Mouse (Mus musculus): Measurements from ENCODE around the gene Ifrd2. TPM values are rescaled to one million over a fixed set of nuclear protein-coding genes. Genes with fewer than 3 reads are reported as not detected.
A peak's percentile ranks its signal among the peaks of the same experiment; 100 is the strongest.

Ifrd2 gene
- polyA plus RNA-seq, 1 experiment from 2014 or later, result 59.7 TPM

DNA sequence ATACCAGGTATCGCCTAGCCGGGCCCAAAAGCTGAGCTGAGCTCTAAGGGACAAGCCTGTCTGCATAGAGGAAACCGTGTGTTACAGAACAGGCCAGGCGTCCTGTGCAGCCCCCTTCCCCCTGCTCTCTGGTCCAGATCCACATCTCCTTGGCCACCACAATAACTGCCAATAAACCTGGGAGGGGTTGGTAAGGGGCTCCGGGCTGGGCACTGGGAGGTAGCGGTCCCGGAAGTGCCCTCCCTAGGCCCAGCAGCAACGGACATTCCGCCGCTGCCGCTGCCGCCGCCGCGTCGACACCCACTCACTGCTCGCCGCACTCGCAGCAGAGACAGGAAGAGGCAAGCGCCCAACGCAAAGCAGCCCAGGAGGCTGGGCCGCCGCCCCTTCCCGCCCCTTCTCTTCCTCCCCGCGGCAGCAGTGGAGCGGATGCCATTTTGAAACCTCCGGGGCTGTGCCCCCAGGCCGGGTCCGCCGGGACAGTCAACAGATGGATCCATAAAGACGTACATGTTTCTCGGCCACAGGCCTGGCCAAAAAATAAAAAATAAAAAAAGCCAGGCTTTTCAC, 45.7 kb downstream of the Ifrd2 start:
- H3K36me3 ChIP-seq (replicated peaks), result peaks cover 33% of the 10 kb centered on the region
- WGBS, result 2% methylated on average over 33 of the region's 33 CpGs
- peak overlapping the region; percentile 96 for H3K27ac ChIP-seq (replicated peaks)
- H3K4me1 ChIP-seq, result peaks cover 94% of the 10 kb centered on the region
- no peaks in the 10 kb centered on the region for H3K27me3 ChIP-seq (replicated peaks; ENCODE audit: low read depth, poor library complexity, severe bottlenecking)
- peak; percentile 85 for DNase-seq (ENCODE audit: low spot score)
- H3K9me3 ChIP-seq, result no peaks in the 10 kb centered on the region
- peak overlapping the region; percentile 95 for H3K4me3 ChIP-seq

DNA sequence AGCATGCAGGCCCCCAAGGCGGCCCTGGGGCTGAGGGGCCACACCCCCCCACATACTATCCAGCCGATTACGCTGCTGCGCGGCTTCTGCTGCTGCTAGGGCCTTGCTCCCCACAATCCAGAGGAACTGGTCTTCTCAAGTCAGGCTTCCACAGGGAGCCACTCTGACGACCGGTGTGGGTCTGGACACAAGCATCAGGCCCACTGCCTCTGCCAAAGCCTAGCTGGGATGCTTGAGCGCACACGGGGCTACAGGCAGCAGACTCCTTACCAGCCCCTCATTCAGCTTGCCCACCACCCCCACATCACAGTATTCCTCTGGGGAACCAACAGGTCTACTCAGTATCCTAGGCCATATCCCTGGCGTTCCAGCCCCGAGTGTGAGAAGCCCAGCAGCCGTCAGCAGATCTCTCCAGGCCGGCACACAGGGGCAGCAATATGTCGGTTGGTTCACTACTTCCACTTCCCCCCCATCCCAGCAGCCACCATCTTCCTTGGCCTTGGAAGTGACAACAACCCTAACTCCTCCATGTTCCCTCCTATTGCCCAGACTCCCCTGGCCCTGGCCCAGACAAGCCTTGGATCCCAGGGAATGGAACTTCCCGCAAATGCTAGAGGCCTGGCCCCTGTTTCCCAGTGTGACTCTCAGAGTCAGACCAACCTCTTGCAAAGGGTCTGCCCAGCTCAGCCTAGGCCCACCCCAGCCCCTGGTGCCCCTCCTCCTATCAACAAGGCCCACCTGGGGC, 46.4 kb downstream of the Ifrd2 start:
- Histone ChIP-seq H3K4me3 (peak overlapping the region; percentile 95), H3K27ac (replicated peaks) (peak overlapping the region; percentile 96), H3K27me3 (replicated peaks; ENCODE audit: low read depth, poor library complexity, severe bottlenecking) (no peaks in the 10 kb centered on the region), H3K9me3 (no peaks in the 10 kb centered on the region), H3K36me3 (replicated peaks) (peaks cover 27% of the 10 kb centered on the region), H3K4me1 (peaks cover 88% of the 10 kb centered on the region)
- peak; percentile 49 for DNase-seq (ENCODE audit: low spot score)
- 3% methylated on average over 15 of the region's 15 CpGs for WGBS

DNA sequence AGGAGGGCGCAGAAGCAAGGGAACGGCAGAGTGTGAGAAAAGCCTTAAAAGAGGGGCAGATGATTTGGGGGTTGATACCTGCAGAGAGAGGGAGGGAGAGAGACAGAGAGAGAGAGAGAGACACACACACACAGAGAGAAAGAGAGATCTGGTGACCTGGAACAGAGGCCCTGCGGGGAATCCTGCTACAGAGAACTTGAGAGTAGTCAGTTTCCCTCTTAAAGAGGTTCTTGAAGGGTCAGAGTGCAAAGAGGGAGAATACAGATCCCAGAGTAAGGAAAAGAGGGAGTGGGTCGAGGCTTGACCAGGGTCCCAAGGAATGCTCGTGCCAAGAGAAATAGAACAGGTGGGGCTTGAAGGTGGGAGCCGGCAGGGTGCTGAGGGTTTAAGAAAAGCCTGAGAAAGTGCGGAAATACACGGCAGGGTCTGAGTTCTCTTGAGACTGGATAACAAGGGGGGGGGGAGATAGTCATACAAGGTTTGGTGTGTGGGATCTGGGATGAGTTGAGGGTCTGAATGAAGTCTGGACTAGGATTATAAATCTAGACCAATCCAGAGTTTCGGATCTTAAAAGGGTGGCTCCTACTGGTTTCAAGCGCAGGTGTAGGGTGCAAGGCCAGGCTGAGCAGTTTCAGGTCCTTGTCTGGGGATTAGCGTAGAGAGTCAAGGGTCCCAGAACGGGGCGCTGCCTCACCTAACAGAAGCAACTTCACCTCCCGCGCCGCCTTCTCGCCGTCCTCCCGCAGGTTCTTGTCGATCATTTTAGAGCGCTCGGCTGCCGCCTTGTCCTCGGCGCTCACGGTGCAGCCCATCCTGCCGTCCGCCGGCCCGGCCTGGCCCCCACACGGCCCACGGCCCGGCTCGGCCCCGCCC, 47.2 kb downstream of the Ifrd2 start:
- H3K27me3 ChIP-seq (replicated peaks; ENCODE audit: low read depth, poor library complexity, severe bottlenecking), result no peaks in the 10 kb centered on the region
- peaks cover 20% of the 10 kb centered on the region for H3K36me3 ChIP-seq (replicated peaks)
- DNase-seq (ENCODE audit: low spot score), result no peak
- peaks cover 82% of the 10 kb centered on the region for H3K4me1 ChIP-seq
- no peaks in the 10 kb centered on the region for H3K9me3 ChIP-seq
- 1% methylated on average over 35 of the region's 35 CpGs for WGBS
- peak overlapping the region; percentile 96 for H3K27ac ChIP-seq (replicated peaks)
- peak overlapping the region; percentile 95 for H3K4me3 ChIP-seq

DNA sequence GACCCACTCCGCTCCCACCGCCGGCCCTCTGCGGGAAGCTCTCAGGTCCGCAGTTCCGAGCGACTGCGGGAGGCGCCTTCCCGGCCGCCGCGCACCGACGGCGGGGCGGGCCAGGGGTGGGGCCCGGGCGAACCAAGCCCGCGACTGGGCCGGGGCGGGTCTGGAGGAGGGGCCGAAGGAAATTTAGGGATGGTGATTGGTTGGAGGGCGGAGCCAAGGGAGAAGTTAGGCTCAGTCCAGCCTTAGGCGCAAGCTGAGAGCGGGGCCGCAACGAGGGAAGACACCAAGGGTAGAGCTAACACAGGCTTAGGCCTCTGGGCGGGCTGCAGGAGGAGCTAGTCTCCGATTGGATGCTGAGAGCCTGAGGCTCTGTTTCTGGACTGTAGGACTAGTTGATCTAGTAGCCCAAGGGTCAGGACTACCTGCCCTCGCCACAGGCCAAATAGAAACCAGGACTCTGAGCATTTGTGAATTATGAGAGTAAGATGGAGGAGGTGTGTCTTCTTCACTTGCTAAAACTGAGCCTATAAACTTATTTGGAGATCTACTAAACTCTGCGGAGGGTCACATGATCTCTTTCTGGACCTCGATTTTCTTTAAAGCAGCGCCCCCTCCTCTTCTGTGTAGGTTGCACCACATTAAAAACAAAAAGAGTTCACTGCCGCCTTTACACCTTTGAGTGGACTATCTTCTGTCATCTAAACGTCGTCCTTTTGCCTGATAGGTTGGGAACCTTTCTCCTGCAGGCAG, 48.0 kb downstream of the Ifrd2 start, which contains the start of gene Gnai2:
Gnai2 (minus strand) TSS at position 89 of the 750 bp plus-strand sequence.
- no peaks in the 10 kb centered on the region for H3K27me3 ChIP-seq (replicated peaks; ENCODE audit: low read depth, poor library complexity, severe bottlenecking)
- H3K36me3 ChIP-seq (replicated peaks), result peaks cover 17% of the 10 kb centered on the region
- peak within 1 kb of the TSS; percentile 95 for H3K4me3 ChIP-seq
- H3K4me1 ChIP-seq, result peaks cover 82% of the 10 kb centered on the region
- H3K9me3 ChIP-seq, result no peaks in the 10 kb centered on the region
- DNase-seq (ENCODE audit: low spot score), result peak; percentile 97
- WGBS, result 3% methylated on average over 38 of the region's 38 CpGs
- H3K27ac ChIP-seq (replicated peaks), result peak within 1 kb of the TSS; percentile 96

DNA sequence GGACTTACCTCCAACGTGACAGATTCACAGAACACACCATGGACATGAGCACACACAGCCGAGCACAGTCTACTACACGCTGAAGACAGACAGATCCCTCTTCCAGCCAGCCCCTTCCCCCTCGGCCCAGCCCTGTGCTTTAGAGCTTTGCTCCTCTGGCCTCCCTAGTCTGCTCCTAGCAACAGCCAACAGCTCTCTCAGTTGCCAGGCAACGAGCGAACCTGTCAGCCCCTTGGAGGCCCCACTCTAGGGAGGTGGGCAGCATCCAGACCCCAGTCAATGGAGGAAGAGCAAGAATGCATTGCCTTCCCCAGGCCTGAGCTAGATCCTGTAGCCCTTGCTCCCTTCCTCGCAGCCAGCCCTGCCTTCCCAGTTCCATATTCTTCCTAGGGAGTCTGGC, 49.6 kb downstream of the Ifrd2 start:
- Histone ChIP-seq H3K4me3 (peak overlapping the region; percentile 31), H3K27me3 (replicated peaks; ENCODE audit: low read depth, poor library complexity, severe bottlenecking) (no peaks in the 10 kb centered on the region)
- 44% methylated on average over 7 of the region's 7 CpGs for whole genome bisulfite sequencing

DNA sequence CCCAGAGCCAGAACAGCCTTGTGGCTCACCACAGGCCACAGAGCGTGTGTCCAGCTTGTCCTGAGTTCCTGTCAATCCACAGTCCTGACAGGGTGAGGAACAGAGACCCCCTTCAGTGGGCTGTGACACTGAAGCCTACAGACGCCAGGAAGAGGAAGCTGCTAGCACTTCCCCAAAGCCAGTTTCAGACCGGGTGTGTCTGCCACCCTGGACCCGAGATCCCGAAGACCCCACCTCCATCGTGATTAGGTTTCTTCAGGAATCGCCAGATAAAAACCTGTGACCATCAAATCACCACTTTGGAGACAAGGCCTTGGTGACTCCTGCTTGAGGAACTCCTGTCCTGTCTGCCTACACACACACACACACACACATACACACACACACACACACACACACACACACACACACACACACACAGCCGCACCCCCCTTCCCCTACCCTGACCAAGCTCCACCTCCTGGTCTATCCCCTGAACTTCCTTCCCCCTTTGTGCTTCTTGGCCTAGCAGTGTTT, 52.9 kb downstream of the Ifrd2 start:
- DNase-seq (ENCODE audit: low spot score), result no peak
- no peaks in the 10 kb centered on the region for H3K9me3 ChIP-seq
- peak overlapping the region; percentile 40 for H3K27ac ChIP-seq (replicated peaks)
- H3K27me3 ChIP-seq (replicated peaks; ENCODE audit: low read depth, poor library complexity, severe bottlenecking), result 0 out of 2 replicates have a peak, but pooled peaks cover 4% of the 10 kb centered on the region
- H3K4me1 ChIP-seq, result peaks cover 66% of the 10 kb centered on the region
- H3K36me3 ChIP-seq (replicated peaks), result no peaks in the 10 kb centered on the region
- 30% methylated on average over 8 of the region's 8 CpGs for WGBS
- no peak overlapping the region for H3K4me3 ChIP-seq

More for the DNA sequence above, 49.6 kb downstream of the Ifrd2 start:
- H3K36me3 ChIP-seq (replicated peaks), result peaks cover 11% of the 10 kb centered on the region
- no peaks in the 10 kb centered on the region for H3K9me3 ChIP-seq
- peak; percentile 68 for DNase-seq (ENCODE audit: low spot score)
- peak overlapping the region; percentile 79 for H3K27ac ChIP-seq (replicated peaks)
- H3K4me1 ChIP-seq, result peaks cover 82% of the 10 kb centered on the region

DNA sequence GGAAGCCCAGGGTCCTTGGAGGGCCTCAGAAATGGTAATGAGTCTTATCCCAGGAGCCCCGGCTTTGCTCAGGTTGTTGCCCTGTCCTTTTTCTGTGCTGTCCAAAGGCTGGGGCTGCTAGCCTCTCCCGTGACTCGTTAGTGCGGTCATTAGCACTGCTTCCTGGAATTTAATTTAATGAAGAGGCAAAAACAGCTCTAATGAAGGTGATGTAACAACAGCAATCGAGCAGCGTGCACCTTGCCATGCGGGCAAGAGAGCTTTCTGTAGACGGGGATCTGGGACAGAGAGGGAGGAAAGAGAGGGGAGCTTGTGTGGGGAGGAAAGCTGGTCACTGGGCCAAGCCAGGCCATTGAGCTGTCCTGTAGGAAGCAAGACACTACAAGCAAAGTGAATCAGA, 54.2 kb downstream of the Ifrd2 start:
- Histone ChIP-seq H3K27ac (replicated peaks) (peak overlapping the region; percentile 31), H3K4me1 (peaks cover 59% of the 10 kb centered on the region), H3K4me3 (no peak overlapping the region), H3K9me3 (no peaks in the 10 kb centered on the region), H3K27me3 (replicated peaks; ENCODE audit: low read depth, poor library complexity, severe bottlenecking) (0 out of 2 replicates have a peak, but pooled peaks cover 4% of the 10 kb centered on the region), H3K36me3 (replicated peaks) (no peaks in the 10 kb centered on the region)
- 44% methylated on average over 8 of the region's 8 CpGs for WGBS
- no peak for DNase-seq (ENCODE audit: low spot score)

Other genes starting within 250 kb of the Ifrd2 start
- gene Hemk1, start 249.3 kb upstream of the Ifrd2 start, polyA plus RNA-seq (2016; fragmentation: Nextera tagmentation; extraction: Ambion mirVana), result 10.7 and 11.6 TPM in 2 replicates
- gene 6430571L13Rik, start 247.0 kb upstream of the Ifrd2 start, polyA plus RNA-seq (2016; fragmentation: Nextera tagmentation; extraction: Ambion mirVana), result 0.83 and 0.95 TPM in 2 replicates
- 0.45 and 0.50 TPM in 2 replicates for gene Cacna2d2, start 188.0 kb upstream of the Ifrd2 start, polyA plus RNA-seq (2016; fragmentation: Nextera tagmentation; extraction: Ambion mirVana)
- 37.9 and 39.3 TPM in 2 replicates for gene Tmem115, start 53.7 kb upstream of the Ifrd2 start, polyA plus RNA-seq (2016; fragmentation: Nextera tagmentation; extraction: Ambion mirVana)
- 16.4 and 16.7 TPM in 2 replicates for gene Cyb561d2, start 45.4 kb upstream of the Ifrd2 start, polyA plus RNA-seq (2016; fragmentation: Nextera tagmentation; extraction: Ambion mirVana)
- gene Nprl2, start 45.4 kb upstream of the Ifrd2 start, polyA plus RNA-seq (2016; fragmentation: Nextera tagmentation; extraction: Ambion mirVana), result 35.2 and 39.4 TPM in 2 replicates
- 0.97 and 1.2 TPM in 2 replicates for gene Zmynd10, start 40.3 kb upstream of the Ifrd2 start, polyA plus RNA-seq (2016; fragmentation: Nextera tagmentation; extraction: Ambion mirVana)
- gene Rassf1, start 36.1 kb upstream of the Ifrd2 start, polyA plus RNA-seq (2016; fragmentation: Nextera tagmentation; extraction: Ambion mirVana), result 45.3 and 46.5 TPM in 2 replicates
- 63.4 and 67.3 TPM in 2 replicates for gene Tusc2, start 24.4 kb upstream of the Ifrd2 start, polyA plus RNA-seq (2016; fragmentation: Nextera tagmentation; extraction: Ambion mirVana)
- gene Hyal2, start 19.7 kb upstream of the Ifrd2 start, polyA plus RNA-seq (2016; fragmentation: Nextera tagmentation; extraction: Ambion mirVana), result 154 and 157 TPM in 2 replicates
- gene Hyal1, start 10.7 kb upstream of the Ifrd2 start, polyA plus RNA-seq (2016; fragmentation: Nextera tagmentation; extraction: Ambion mirVana), result 8.4 and 9.1 TPM in 2 replicates
- 18.9 and 20.3 TPM in 2 replicates for gene Naa80, start 8.8 kb upstream of the Ifrd2 start, polyA plus RNA-seq (2016; fragmentation: Nextera tagmentation; extraction: Ambion mirVana)
- gene Hyal3, start 6.8 kb upstream of the Ifrd2 start, polyA plus RNA-seq (2016; fragmentation: Nextera tagmentation; extraction: Ambion mirVana), result 0.48 and 0.96 TPM in 2 replicates
- gene Sema3b, start 21.6 kb downstream of the Ifrd2 start, polyA plus RNA-seq (2016; fragmentation: Nextera tagmentation; extraction: Ambion mirVana), result 2.7 TPM in 2 replicates
- gene Gnai2, start 47.7 kb downstream of the Ifrd2 start, polyA plus RNA-seq (2016; fragmentation: Nextera tagmentation; extraction: Ambion mirVana), result 334 and 363 TPM in 2 replicates
- gene Slc38a3, start 81.9 kb downstream of the Ifrd2 start, polyA plus RNA-seq (2016; fragmentation: Nextera tagmentation; extraction: Ambion mirVana), result 5.6 and 6.6 TPM in 2 replicates
- gene Gnat1, start 92.1 kb downstream of the Ifrd2 start, polyA plus RNA-seq (2016; fragmentation: Nextera tagmentation; extraction: Ambion mirVana), result 3.4 and 4.3 TPM in 2 replicates
- gene Sema3f, start 122.8 kb downstream of the Ifrd2 start, polyA plus RNA-seq (2016; fragmentation: Nextera tagmentation; extraction: Ambion mirVana), result 13.2 and 21.4 TPM in 2 replicates
- 200 and 206 TPM in 2 replicates for gene Rbm5, start 183.4 kb downstream of the Ifrd2 start, polyA plus RNA-seq (2016; fragmentation: Nextera tagmentation; extraction: Ambion mirVana)